Mouse (Mus musculus) naive thymus-derived CD4-positive, alpha-beta T cell, adult 2 months (primary cell): Measurements from ENCODE around the gene Cabs1.

Experiments used
- DNase-seq: peaks from one replicate; pipeline ENCODE4 v3.0.0-alpha.2; 2011; ENCODE audit warnings: low read depth

The Cabs1 gene

DNA sequence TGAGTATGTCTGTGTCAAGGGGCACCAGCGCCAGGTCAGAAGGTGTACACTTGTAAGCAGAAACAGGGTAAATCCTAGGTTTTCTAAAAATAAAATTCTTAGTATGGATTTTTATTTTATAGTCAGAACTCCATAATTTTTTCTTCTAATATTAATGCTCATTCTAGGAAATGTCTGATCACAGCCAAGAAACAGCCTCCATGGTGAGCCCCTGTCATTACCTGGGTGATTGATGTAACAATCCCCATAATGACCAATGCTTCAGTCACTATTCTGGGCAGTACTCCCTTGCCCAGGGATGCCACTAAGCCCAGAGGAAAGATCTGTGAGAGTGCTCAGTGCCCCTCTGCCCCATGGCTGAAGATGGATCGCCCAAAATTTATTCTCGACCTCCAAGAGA lies at the start of gene Cabs1:
TSS of gene Cabs1 (plus strand) at position 301 of the 400 bp plus-strand sequence.
- DNase-seq, result no peak

GRCm38 (mm10) chr5:87931603-87932002 lies 47.6 kb upstream of the Cabs1 start:
- no peak for DNase-seq

DNA sequence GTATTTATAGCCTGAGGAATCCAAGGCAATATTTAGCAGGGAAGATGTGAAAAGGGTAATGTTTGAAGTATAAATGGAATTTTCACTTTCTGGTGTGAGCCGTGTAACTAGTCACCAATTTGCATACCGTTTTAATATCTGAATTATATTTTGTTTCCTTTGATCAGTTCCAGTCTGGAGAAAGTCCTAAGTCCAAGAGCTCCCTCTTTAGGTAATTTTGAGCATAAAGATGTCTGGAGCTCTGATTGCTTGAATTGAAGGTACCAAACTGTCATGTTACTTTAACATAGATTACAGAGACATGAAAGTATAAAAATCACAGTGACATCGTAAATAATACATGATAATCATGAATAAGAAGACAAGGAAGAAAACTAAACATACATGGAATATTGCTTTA lies 38.5 kb upstream of the Cabs1 start:
- no peak for DNase-seq

- no peak for DNase-seq
Measured at GRCm38 (mm10) chr5:87942515-87942914, 36.7 kb upstream of the Cabs1 start.

DNA sequence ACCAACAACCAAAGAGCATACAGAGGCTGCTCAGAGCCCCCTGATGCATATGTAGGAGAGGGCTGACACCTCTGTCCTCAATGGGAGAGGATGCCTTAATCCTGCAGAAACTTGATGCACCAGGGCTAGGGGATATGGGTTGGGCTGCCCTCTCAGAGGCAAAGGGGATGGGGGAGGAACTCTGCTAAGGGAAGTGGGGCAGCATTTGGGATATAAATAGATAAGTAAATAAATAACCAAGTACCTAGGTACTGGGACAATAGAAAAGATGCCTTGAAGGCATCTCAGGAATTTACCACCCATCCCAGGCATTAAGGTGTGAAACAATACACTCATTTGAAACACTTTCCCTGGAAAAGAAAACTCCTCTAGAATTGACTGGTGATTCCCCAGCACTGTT lies 27.4 kb upstream of the Cabs1 start:
- no peak for DNase-seq

DNA sequence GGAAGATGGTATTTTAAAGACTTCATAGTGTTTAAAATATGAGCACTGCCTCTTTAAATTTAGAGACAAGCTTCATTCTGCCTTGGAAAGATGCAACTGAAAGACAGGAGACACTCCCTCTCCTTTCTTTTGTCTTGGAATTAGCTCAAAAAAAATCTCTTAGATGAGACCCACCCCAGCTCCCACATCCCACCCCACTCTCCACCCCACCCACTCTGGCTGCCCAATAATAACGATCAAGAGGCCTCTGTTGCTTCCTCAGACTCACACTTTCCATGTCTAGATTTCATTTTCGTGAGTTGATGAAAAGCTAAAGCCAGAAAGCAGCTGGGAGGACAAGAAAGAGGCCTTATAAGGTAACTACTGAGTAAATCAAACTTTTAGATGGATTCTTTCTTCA lies 10.0 kb upstream of the Cabs1 start, which contains the start of the genes 2310003L06Rik and Gm28434:
TSS of gene 2310003L06Rik (plus strand) at position 259 of the 400 bp plus-strand sequence.
TSS of gene Gm28434 (plus strand) at position 317 of the 400 bp plus-strand sequence.
- no peak for DNase-seq

DNA sequence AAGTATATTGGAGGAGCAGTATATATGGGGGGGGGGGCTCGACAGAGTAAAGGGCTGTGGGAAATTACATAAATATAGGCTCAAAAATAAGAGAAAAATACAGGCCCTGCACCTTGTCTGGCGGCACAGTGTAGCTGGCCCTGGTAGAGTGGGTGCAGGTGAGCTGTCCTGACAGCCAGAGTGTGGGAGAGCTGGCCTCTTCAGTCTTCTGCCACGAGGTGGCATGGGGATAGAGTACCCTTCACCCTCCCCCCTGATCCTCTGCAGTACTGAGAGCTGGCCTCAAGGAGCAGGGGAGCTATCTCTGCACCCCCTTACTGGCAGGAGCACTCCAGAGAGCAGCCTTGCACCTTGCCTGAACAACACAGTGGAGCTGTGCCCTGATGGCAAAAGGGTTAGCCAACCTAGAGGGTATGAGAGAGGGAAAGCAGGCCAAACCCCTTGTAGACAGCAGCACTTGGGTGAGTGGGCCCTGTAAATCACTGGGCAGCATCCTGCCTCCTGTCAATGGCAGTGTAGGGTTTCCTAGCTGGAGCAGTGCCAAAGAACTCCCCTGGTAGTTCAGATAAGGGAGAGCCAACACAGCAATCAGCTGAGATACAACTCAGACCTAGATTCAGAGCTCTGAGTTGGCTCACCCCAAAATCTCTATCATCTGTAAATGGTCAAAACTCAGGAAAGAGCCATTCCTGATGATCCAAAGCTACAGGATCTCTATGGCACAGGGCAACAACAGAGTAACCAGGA lies 3.4 kb downstream of the Cabs1 start:
- DNase-seq, result no peak

DNA sequence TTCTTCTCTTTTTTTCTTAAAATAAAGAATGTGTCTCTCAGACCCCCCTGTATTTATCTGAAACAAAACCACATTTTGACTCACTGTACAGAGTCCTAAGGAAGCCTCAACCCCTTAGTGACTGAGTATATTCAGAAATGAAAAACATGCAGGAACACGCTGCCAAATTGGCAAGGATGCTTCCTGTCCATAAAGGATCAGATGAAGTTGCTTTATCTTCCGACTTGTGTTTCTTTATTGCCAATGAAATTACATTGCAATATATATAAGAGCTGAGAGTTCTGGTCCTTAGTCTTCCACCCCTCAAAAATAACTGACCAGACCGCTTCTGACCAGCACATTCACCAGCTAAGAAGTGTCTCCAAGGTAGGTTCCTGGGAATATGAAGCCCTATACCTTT lies 23.0 kb downstream of the Cabs1 start, which contains the start of gene Smr3a:
TSS of gene Smr3a (plus strand) at position 301 of the 400 bp plus-strand sequence.
- no peak for DNase-seq

- DNase-seq, result no peak
Measured at GRCm38 (mm10) chr5:88005241-88005640, 26.0 kb downstream of the Cabs1 start.
